Mouse (Mus musculus): ENCODE results near the gene Kazn. TPM values are rescaled to one million over a fixed set of nuclear protein-coding genes. Genes with fewer than 3 reads are reported as not detected.

Gene Kazn
- polyA plus RNA-seq, 1 experiment from 2014 or later = 29.3 TPM

DNA sequence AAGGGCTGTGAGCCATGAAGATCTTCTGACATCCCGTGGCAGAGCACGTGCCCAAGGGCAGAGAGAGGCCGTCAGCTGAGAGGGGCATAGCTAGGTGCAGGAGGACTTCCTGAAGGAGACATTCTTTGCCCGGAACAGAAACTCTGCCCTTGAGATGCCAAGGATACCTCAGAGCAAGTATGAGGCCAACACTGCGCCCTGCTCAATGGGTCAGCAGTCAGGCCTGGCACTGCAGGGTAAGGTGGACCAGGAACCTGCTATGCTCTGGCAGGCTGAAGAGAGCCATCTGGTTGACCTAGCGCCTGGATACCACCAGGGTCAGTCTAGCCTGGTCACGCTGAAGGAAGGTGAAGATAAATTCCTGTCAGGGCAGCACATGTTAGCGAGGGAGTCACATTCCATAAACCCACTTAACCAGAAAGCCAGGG lies 46.0 kb downstream of the Kazn start:
- H3K27ac ChIP-seq (ENCODE audit: low read length) = no peak overlapping the region
- H3K9me3 ChIP-seq (replicated peaks; ENCODE audit: control insufficient read depth, low read length, poor library complexity, severe bottlenecking) = no peaks in the 10 kb centered on the region
- no peak overlapping the region for H3K9ac ChIP-seq (ENCODE audit: low read depth, low read length)
- WGBS = 96% methylated on average over 8 of the region's 8 CpGs
- H3K4me2 ChIP-seq (ENCODE audit: low read length) = no peak overlapping the region
- no peak overlapping the region for H3K4me3 ChIP-seq (ENCODE audit: low read depth, low read length)
- H3K36me3 ChIP-seq (ENCODE audit: control insufficient read depth, insufficient read depth, low read length) = no peaks in the 10 kb centered on the region
- H3K4me1 ChIP-seq (ENCODE audit: control insufficient read depth, insufficient read depth, low read length) = peaks cover 5% of the 10 kb centered on the region; the same call in 1 of the 2 replicates
- H3K27me3 ChIP-seq (ENCODE audit: control insufficient read depth, insufficient read depth, low read depth, low read length) = no peaks in the 10 kb centered on the region
- no peak for ATAC-seq

DNA sequence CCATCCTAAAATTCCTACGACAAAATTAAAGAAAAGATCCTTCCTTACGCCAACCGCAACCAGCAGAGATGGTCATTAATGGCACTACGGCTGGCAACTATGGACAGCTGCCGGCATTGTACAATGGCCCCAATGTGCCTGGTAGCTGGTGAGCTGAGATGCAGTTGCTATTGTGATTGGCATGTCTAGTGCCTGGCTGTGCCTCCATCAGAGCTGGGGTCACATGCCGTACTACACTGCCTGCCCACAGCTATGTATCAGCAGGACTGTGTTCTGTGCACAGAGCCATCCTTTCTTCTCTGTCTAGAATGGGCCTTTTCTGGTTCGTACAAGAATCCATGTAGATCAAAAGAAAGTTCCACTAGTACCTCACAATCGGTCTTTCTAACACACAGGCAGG lies 49.2 kb downstream of the Kazn start:
- Histone ChIP-seq H3K27ac (ENCODE audit: low read length) (no peak overlapping the region), H3K36me3 (ENCODE audit: control insufficient read depth, insufficient read depth, low read length) (no peaks in the 10 kb centered on the region), H3K4me3 (ENCODE audit: low read depth, low read length) (no peak overlapping the region), H3K27me3 (ENCODE audit: control insufficient read depth, insufficient read depth, low read depth, low read length) (no peaks in the 10 kb centered on the region), H3K9me3 (replicated peaks; ENCODE audit: control insufficient read depth, low read length, poor library complexity, severe bottlenecking) (no peaks in the 10 kb centered on the region), H3K9ac (ENCODE audit: low read depth, low read length) (no peak overlapping the region), H3K4me2 (ENCODE audit: low read length) (no peak overlapping the region), H3K4me1 (ENCODE audit: control insufficient read depth, insufficient read depth, low read length) (peaks cover 7% of the 10 kb centered on the region; the same call in 1 of the 2 replicates)
- WGBS = 91% methylated on average over 8 of the region's 8 CpGs
- ATAC-seq = no peak

DNA sequence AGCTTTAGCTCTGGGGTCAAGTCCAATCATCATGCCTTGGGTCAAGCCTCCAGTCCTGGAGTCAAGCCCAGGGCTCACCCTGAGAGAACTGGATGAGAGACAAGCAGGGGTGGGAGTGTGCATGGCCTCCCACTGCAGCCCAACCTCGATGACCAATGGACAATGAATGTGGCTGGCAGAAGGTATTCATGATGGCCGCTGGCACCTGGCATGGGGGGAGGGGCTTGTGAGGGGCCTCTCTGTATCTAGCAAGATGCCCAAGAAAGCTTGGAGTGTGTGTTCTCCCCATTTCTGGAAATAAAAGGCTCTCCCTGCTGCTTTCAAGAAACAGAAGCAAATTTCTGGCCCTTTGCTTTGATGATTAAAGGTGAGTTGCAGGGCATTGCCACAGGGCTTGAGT lies 50.7 kb downstream of the Kazn start:
- no peak overlapping the region for H3K4me3 ChIP-seq (ENCODE audit: low read depth, low read length)
- no peak overlapping the region for H3K9ac ChIP-seq (ENCODE audit: low read depth, low read length)
- H3K4me2 ChIP-seq (ENCODE audit: low read length) = no peak overlapping the region
- ATAC-seq = no peak
- peaks cover 7% of the 10 kb centered on the region; the same call in 1 of the 2 replicates for H3K4me1 ChIP-seq (ENCODE audit: control insufficient read depth, insufficient read depth, low read length)
- no peaks in the 10 kb centered on the region for H3K27me3 ChIP-seq (ENCODE audit: control insufficient read depth, insufficient read depth, low read depth, low read length)
- no peaks in the 10 kb centered on the region for H3K9me3 ChIP-seq (replicated peaks; ENCODE audit: control insufficient read depth, low read length, poor library complexity, severe bottlenecking)
- 72% methylated on average over 2 of the region's 2 CpGs for WGBS
- H3K27ac ChIP-seq (ENCODE audit: low read length) = no peak overlapping the region; the same call in 1 of the 2 replicates
- H3K36me3 ChIP-seq (ENCODE audit: control insufficient read depth, insufficient read depth, low read length) = no peaks in the 10 kb centered on the region

DNA sequence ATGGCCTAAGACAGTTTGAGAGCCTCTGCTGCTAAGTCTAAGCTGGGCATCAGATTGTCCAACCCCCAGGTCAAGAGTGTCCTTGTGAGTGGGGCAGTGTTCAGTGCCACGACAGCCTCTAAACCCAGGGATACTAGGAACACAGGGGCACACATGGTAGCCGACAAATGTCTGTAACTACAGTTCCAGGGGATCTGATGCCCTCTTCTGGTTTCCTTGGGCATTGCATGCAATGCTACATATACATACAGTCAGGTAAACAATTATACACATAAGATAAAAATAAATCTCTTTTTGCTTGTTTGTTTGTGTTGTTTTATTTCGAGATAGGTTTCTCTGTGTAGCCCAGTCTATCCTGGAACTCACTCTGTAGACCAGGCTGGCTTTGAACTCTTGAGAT lies 53.0 kb downstream of the Kazn start:
- Histone ChIP-seq H3K4me2 (ENCODE audit: low read length) (no peak overlapping the region), H3K36me3 (ENCODE audit: control insufficient read depth, insufficient read depth, low read length) (no peaks in the 10 kb centered on the region), H3K27ac (ENCODE audit: low read length) (no peak overlapping the region), H3K27me3 (ENCODE audit: control insufficient read depth, insufficient read depth, low read depth, low read length) (no peaks in the 10 kb centered on the region), H3K4me1 (ENCODE audit: control insufficient read depth, insufficient read depth, low read length) (peaks cover 7% of the 10 kb centered on the region; the same call in 1 of the 2 replicates), H3K4me3 (ENCODE audit: low read depth, low read length) (no peak overlapping the region), H3K9ac (ENCODE audit: low read depth, low read length) (no peak overlapping the region), H3K9me3 (replicated peaks; ENCODE audit: control insufficient read depth, low read length, poor library complexity, severe bottlenecking) (no peaks in the 10 kb centered on the region)
- ATAC-seq = no peak
- WGBS = 86% methylated on average over 3 of the region's 3 CpGs

DNA sequence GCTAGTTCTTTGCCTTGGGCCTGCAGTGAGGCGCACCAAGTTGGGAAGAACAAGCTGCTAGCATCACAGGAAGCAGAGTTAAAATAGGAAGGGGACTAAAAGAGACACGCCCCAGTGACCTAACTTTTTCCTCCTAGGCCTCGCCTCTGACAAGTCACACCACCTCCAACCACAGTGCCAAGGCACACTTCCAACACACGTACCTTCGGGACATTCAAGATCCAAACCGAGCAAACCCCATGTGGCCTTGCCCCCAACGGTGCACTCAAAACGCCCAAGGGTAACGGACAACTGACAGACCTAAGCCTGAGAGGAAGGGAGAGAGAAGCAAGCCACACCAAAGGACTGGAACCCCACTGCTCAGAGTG lies 53.7 kb downstream of the Kazn start:
- H3K4me3 ChIP-seq (ENCODE audit: low read depth, low read length) = no peak overlapping the region
- peaks cover 10% of the 10 kb centered on the region for H3K4me1 ChIP-seq (ENCODE audit: control insufficient read depth, insufficient read depth, low read length)
- H3K9ac ChIP-seq (ENCODE audit: low read depth, low read length) = no peak overlapping the region
- no peaks in the 10 kb centered on the region for H3K27me3 ChIP-seq (ENCODE audit: control insufficient read depth, insufficient read depth, low read depth, low read length)
- H3K9me3 ChIP-seq (replicated peaks; ENCODE audit: control insufficient read depth, low read length, poor library complexity, severe bottlenecking) = no peaks in the 10 kb centered on the region
- no peaks in the 10 kb centered on the region for H3K36me3 ChIP-seq (ENCODE audit: control insufficient read depth, insufficient read depth, low read length)
- ATAC-seq = no peak
- WGBS = 96% methylated on average over 9 of the region's 9 CpGs
- H3K4me2 ChIP-seq (ENCODE audit: low read length) = no peak overlapping the region
- no peak overlapping the region for H3K27ac ChIP-seq (ENCODE audit: low read length)

DNA sequence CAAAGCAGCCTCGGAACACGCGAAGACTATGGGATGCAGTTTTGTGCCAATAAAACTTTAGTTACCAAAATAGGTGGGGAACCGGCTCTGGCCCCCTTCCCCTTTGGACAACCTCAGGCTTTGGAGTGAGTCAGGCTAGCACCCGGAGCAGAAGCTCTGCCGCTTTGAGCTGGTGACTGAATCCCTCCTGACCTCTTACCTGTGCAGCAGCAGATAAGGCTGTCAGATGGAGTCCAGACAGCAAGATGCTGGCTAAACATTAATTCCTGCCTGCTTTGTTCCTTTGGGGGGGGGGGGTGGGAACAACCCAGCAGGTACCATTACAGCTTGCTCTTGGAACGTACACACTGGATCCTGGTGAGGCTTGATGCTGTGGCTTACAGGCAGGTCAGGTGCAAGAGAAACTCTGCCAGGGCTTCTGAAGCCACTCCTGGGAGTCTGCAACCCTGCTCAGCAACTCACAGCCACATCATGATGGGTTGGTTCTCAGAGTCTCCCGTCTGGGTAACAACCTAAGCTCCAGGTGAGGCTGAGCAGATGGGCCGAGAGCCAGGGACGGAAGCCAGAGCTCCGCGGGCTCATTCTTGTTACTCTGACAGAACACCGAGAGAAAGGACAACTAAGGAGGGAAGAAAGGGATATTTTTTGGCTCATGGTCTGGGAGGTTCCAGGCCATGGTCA lies 54.2 kb downstream of the Kazn start:
- H3K36me3 ChIP-seq (ENCODE audit: control insufficient read depth, insufficient read depth, low read length) = no peaks in the 10 kb centered on the region
- H3K4me1 ChIP-seq (ENCODE audit: control insufficient read depth, insufficient read depth, low read length) = peaks cover 14% of the 10 kb centered on the region
- H3K27ac ChIP-seq (ENCODE audit: low read length) = no peak overlapping the region
- H3K9ac ChIP-seq (ENCODE audit: low read depth, low read length) = no peak overlapping the region
- WGBS = 94% methylated on average over 13 of the region's 13 CpGs
- H3K27me3 ChIP-seq (ENCODE audit: control insufficient read depth, insufficient read depth, low read depth, low read length) = no peaks in the 10 kb centered on the region
- no peaks in the 10 kb centered on the region for H3K9me3 ChIP-seq (replicated peaks; ENCODE audit: control insufficient read depth, low read length, poor library complexity, severe bottlenecking)
- H3K4me3 ChIP-seq (ENCODE audit: low read depth, low read length) = no peak overlapping the region
- no peak overlapping the region for H3K4me2 ChIP-seq (ENCODE audit: low read length)
- ATAC-seq = no peak

DNA sequence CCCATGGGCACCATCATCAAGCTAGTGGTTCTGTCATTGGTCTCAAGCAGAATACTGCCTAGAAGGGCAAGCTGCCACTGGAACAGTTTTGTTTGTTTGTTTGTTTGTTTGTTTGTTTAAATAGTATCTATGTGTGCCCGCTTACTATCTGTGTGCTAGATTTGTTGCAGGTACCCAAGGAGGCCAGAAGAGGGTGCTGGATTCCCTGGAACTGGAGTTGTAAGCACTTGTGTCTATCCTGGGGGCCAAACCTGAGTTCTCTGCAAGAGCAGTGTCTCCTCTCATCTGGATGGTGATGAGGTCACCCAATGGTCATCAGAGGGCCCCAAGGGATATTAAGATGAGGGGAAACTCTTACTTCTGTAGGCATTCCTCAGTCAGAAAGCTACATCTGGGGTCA lies 55.6 kb downstream of the Kazn start:
- H3K9ac ChIP-seq (ENCODE audit: low read depth, low read length) = no peak overlapping the region
- no peak for ATAC-seq
- peaks cover 15% of the 10 kb centered on the region for H3K4me1 ChIP-seq (ENCODE audit: control insufficient read depth, insufficient read depth, low read length)
- no peak overlapping the region for H3K4me2 ChIP-seq (ENCODE audit: low read length)
- no peaks in the 10 kb centered on the region for H3K27me3 ChIP-seq (ENCODE audit: control insufficient read depth, insufficient read depth, low read depth, low read length)
- no peaks in the 10 kb centered on the region for H3K36me3 ChIP-seq (ENCODE audit: control insufficient read depth, insufficient read depth, low read length)
- WGBS = 83% methylated on average over 1 of the region's 1 CpGs
- no peaks in the 10 kb centered on the region for H3K9me3 ChIP-seq (replicated peaks; ENCODE audit: control insufficient read depth, low read length, poor library complexity, severe bottlenecking)
- H3K4me3 ChIP-seq (ENCODE audit: low read depth, low read length) = no peak overlapping the region
- H3K27ac ChIP-seq (ENCODE audit: low read length) = no peak overlapping the region

DNA sequence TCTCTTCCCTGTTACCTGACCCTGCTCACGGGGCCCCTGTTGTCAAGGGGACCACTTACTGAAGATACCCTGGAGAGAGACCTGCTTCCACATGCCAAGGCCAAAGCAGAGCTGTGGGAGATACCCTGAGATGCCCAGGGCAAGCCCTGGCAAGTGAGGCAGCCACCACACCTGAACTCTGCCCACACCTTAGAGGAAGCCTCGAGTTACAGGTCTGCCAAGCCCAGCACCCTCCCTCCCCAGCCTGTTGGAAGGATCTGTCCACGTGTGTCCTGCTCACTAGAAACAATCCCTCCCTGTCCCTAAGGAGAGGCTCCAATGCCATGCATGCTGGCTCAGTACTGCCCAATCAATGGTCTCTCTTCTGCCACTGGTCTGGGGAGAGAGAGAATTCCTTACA lies 56.2 kb downstream of the Kazn start:
- H3K9me3 ChIP-seq (replicated peaks; ENCODE audit: control insufficient read depth, low read length, poor library complexity, severe bottlenecking) = no peaks in the 10 kb centered on the region
- no peak overlapping the region for H3K4me3 ChIP-seq (ENCODE audit: low read depth, low read length)
- H3K4me1 ChIP-seq (ENCODE audit: control insufficient read depth, insufficient read depth, low read length) = peaks cover 11% of the 10 kb centered on the region
- no peak for ATAC-seq
- no peak overlapping the region for H3K9ac ChIP-seq (ENCODE audit: low read depth, low read length)
- no peak overlapping the region for H3K27ac ChIP-seq (ENCODE audit: low read length)
- no peak overlapping the region for H3K4me2 ChIP-seq (ENCODE audit: low read length)
- H3K36me3 ChIP-seq (ENCODE audit: control insufficient read depth, insufficient read depth, low read length) = no peaks in the 10 kb centered on the region
- H3K27me3 ChIP-seq (ENCODE audit: control insufficient read depth, insufficient read depth, low read depth, low read length) = no peaks in the 10 kb centered on the region
- 74% methylated on average over 3 of the region's 3 CpGs for WGBS

DNA sequence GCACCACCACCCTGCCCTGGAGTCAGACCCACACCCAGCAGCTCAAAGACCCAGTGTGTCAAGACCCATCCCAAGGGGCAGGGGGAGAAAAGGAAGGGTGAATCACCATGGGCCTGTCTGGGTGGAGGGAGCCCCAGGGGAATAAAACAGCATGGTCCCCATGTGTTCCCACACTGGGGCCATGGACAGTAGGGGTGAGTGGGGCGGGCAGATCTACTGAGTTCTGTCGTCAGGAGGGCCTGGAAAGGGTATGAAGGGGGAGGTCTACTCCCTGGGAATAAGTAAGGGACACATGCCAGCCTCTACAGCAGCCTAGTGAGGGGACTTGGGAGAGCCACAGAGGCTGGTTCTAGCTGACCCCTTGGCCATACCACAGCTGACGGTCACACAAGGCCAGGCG lies 57.6 kb downstream of the Kazn start:
- no peak overlapping the region for H3K4me2 ChIP-seq (ENCODE audit: low read length)
- peaks cover 9% of the 10 kb centered on the region for H3K4me1 ChIP-seq (ENCODE audit: control insufficient read depth, insufficient read depth, low read length)
- H3K27me3 ChIP-seq (ENCODE audit: control insufficient read depth, insufficient read depth, low read depth, low read length) = no peaks in the 10 kb centered on the region
- ATAC-seq = no peak
- H3K9ac ChIP-seq (ENCODE audit: low read depth, low read length) = no peak overlapping the region
- H3K9me3 ChIP-seq (replicated peaks; ENCODE audit: control insufficient read depth, low read length, poor library complexity, severe bottlenecking) = no peaks in the 10 kb centered on the region
- H3K36me3 ChIP-seq (ENCODE audit: control insufficient read depth, insufficient read depth, low read length) = no peaks in the 10 kb centered on the region
- 77% methylated on average over 4 of the region's 4 CpGs for WGBS
- H3K27ac ChIP-seq (ENCODE audit: low read length) = no peak overlapping the region
- H3K4me3 ChIP-seq (ENCODE audit: low read depth, low read length) = no peak overlapping the region

Data from midbrain, embryonic 16.5 days (tissue).